Mouse (Mus musculus) spleen, adult 12 weeks (tissue): ENCODE results near the gene Ctnna3.

Experiments used
- DNase-seq: peaks from one replicate; pipeline ENCODE4 v3.0.0; 2022; ENCODE audit warnings: low spot score

The Ctnna3 gene

DNA sequence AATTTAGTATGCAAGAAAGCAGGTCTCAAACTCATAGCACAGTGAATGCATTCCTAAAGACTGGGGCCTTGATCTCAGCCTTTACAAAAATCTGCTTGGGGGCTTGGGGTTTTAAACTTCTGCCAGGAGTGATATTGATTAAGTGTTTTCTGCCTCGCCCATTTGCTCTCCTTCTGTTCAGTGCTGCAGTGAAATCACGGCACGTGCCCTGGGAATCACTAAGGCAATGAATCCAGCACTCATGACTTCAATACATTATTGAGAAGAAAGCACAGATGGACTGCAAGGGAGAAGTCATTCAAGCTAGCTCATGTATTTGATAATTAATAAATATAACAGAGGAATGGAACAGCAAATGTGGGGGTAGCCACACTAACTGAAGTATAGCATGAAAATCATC lies 515.6 kb downstream of the Ctnna3 start:
- no peak for DNase-seq

- DNase-seq = no peak
Measured at GRCm38 (mm10) chr10:63947266-63947665, 517.4 kb downstream of the Ctnna3 start.

DNA sequence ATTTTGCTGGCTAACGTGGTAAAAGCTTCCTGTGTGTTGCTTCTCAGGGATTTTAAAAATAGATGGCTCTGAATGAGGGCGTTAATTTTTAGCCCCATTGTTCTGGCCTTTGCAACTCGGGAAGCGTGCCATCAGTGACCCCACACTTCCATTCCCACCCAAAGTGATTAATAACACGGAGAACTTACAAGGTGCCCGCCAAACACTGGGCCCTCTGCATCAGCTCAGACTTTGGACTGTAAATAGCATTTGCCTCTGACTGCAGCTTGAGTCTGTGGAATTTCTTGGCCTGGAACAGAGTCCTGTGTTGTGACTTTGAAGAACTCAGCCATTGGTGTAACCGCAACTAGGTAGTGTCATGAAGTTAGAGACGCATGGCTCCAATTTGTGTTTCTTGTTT lies 521.0 kb downstream of the Ctnna3 start:
- DNase-seq = no peak

DNA sequence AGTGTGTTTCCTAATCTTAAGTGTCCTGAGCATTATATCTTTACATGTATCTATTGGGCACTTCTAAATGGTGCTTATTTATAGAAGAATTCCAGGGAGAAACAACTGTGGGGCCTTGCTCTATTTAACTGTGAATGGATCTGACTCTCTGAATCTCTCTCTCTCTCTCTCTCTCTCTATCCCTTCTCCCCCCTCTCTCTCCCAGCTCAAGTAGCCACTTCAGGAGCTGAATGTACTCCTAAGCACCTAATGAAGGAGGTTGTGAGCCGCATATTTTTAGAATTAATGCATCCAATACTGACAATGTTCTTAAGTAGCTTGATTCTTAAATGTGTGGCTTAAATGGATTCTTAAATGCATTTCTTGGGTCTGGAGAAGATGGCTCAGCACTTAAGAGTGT lies 521.6 kb downstream of the Ctnna3 start:
- no peak for DNase-seq

- DNase-seq = no peak
Measured at GRCm38 (mm10) chr10:63954308-63954930, 524.5 kb downstream of the Ctnna3 start.

- DNase-seq = no peak
Measured at GRCm38 (mm10) chr10:63972300-63972699, 542.4 kb downstream of the Ctnna3 start.

- DNase-seq = no peak
Measured at GRCm38 (mm10) chr10:63978101-63978500, 548.2 kb downstream of the Ctnna3 start.

GRCm38 (mm10) chr10:63978535-63978934 lies 548.6 kb downstream of the Ctnna3 start:
- no peak for DNase-seq

GRCm38 (mm10) chr10:63978969-63979368 lies 549.1 kb downstream of the Ctnna3 start:
- no peak for DNase-seq

DNA sequence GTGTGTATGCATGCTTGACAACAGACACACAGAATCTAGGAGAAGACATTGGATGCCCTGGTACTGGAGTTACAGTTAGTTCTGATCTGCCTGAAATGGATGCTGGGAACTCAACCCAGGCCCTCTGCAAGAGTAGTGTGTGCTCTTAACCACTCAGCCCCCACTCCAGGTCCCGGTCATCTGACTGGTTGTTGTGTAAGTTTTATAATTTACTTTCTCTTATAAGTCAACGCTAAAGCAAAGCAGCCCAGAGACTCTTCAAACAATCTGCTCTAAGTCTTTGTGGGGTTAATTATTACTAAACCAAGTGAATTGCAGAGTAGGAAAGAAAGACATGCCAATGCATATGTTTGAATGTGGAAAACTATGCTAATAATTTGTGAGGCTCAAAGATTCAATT lies 549.5 kb downstream of the Ctnna3 start:
- no peak for DNase-seq

- no peak for DNase-seq
Measured at GRCm38 (mm10) chr10:63985576-63985975, 555.7 kb downstream of the Ctnna3 start.

DNA sequence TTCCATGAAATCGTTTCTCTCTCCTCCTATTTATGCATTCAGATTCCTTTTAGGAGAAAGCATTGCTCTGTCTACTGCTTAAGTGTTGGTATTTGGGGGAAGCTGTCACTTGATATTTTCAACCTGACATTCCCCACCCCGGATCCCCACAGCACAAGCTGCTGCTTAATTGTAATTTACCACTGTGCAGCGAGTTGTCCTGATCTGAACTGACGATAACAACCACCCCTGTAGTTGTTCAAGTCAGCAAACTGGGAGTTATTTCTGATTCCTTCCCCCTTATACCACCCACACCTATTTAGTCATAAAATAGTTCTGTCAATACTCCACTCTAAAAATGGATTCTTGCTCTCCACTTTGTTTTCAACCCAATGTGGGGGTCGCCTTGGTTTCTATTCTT lies 564.4 kb downstream of the Ctnna3 start:
- no peak for DNase-seq

GRCm38 (mm10) chr10:64001531-64001930 lies 571.6 kb downstream of the Ctnna3 start:
- no peak for DNase-seq

GRCm38 (mm10) chr10:64001996-64002395 lies 572.1 kb downstream of the Ctnna3 start:
- no peak for DNase-seq

GRCm38 (mm10) chr10:64020347-64020746 lies 590.4 kb downstream of the Ctnna3 start:
- no peak for DNase-seq

GRCm38 (mm10) chr10:64023340-64023739 lies 593.4 kb downstream of the Ctnna3 start:
- DNase-seq = no peak

- no peak for DNase-seq
Measured at GRCm38 (mm10) chr10:64030901-64031300, 601.0 kb downstream of the Ctnna3 start.

DNA sequence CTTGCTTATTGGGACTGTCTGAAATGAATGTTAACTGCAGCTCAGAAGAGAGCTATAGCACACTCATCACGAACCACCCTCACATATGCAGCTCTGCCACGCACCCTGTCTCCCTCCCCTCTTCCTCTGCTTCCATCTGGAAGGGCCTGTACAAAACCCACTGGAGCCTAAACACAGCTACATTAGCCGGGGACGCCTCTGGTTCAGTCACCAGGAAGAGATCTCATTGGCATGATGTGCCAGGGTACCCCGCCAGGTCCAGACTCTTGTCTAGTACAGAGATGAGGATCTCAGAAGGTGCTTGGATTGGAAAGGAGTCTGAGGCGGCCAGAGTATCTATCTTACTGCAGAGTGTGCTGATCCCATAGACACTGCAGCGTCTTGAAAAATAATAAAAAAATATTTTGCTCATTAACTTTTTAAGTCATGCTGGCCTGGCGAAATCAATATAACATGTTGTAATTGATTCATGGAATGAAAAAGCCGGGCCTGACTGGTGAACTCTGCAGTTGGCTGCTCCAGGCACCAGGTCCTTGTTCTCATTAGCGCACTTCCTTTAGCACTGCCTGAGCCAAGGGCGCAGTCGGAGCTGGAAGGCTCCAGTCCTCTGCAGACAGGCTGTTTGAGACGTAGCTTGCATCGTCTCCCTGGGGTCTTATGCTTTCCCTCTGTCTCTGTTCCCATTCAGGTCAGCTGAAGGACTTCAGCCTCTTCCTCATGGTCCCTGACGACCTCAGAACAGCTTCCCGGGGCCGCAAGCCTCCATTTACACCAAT lies 610.0 kb downstream of the Ctnna3 start:
- DNase-seq = no peak

- no peak for DNase-seq
Measured at GRCm38 (mm10) chr10:64041218-64041617, 611.3 kb downstream of the Ctnna3 start.

DNA sequence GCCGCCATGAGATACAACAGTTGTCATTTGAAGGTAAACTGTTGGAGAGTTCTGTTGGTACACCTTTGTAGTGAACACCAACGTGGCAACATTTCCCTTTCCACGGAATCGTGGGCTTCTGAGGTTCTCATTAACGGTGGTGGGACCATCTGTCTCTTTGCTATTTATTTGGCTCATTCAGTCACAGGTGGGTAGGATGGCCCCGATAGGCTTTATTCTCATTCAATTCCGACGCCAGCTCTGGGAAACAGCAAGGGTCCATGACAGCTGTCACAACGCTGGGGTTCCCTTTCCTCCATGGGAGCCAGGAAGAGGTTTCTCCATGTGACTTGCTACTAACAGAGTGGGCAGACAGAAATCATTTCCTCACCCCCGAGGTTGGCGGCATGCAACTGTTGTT lies 612.0 kb downstream of the Ctnna3 start:
- no peak for DNase-seq

DNA sequence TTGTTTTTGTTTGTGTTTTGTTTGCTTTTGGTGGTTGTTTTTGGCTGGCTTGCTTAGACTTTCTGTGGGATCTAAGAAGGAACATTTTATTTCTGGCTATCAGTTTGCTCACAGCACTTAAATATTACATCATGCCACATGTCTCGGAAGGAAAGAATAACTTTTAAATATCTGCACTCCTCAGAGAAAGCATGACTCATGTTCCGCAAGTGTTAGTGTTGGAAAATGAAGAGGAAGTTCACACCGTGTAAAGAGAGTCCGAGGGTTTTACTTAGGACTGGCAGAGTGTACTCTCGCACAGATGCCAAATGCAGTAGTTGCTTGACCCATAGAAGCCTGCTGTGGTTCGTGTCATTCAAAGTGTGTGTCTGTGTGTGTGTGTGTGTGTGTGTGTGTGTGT lies 619.3 kb downstream of the Ctnna3 start:
- no peak for DNase-seq

GRCm38 (mm10) chr10:64049946-64050345 lies 620.0 kb downstream of the Ctnna3 start:
- no peak for DNase-seq

- no peak for DNase-seq
Measured at GRCm38 (mm10) chr10:64063704-64064103, 633.8 kb downstream of the Ctnna3 start.

GRCm38 (mm10) chr10:64075944-64076343 lies 646.0 kb downstream of the Ctnna3 start:
- DNase-seq = no peak
